Mouse (Mus musculus) megakaryocyte progenitor cell, adult 5-6 weeks (primary cell): ENCODE results near the gene Man2a1. TPM values are rescaled to one million over a fixed set of nuclear protein-coding genes. Genes with fewer than 3 reads are reported as not detected.
A peak's percentile ranks its signal among the peaks of the same experiment; 100 is the strongest.

Source experiments
- ATAC-seq: replicated peaks from 2 replicates; pipeline ENCODE4 v1.8.0; 2016; ENCODE audit warnings: mild to moderate bottlenecking, moderate TSS enrichment, inconsistent platforms; ENCODE audit not compliant: poor library complexity
- total RNA-seq, 2 experiments: library from RNA; stranded (forward) in 1 of 2; stranded (reverse) in 1 of 2; fragments of 157-497, 149-512 nt in 1 of 2; fragments of 200-1000 nt in 1 of 2; gene quantifications; 2 replicates each; pipeline versions ENCODE4 v1.2.3 to v1.2.4; 2015 to 2017

The Man2a1 gene
- total RNA-seq (2015) (31.5 and 34.7 TPM in 2 replicates), total RNA-seq (2017) (32.9 and 35.3 TPM in 2 replicates)

DNA sequence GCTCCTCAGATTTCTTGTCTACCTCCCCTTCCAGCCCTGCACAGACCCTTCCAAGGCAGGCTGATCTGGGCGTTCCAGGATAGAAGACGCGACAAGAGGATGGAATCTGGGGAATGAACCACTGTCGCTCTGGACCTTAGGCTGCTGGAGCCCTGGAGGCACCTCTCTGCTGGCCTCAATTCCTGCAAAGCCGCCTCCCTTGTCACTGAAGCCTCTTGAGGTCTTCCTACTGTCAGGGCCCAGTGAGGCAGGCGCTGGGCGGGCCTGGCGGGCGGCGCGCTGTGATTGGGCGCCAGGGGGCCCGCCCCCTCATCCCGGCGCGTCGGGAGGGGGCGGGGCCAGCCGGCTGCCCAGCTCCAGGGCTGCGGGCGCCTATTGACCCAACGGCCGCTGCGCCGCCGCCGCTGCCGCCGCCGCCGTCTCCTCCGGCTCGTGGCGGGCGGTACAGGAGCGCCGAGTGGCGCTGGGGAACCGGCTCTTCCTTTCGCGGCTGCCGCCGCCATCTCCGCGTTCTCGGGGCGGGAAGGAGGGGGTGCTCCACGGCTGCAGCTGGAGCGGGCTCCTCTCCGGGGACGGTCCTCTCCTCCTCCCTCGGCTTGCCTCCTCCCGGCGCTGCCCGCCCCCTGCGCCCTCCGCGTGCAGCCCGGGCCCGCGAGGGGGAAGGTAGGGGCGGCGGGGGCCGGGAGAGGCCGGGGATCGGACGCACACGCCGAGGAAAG is at the start of gene Man2a1:
Gene Man2a1, plus strand, starts transcription at position 365 of the 719 bp plus-strand sequence.
- ATAC-seq = peak; percentile 76

DNA sequence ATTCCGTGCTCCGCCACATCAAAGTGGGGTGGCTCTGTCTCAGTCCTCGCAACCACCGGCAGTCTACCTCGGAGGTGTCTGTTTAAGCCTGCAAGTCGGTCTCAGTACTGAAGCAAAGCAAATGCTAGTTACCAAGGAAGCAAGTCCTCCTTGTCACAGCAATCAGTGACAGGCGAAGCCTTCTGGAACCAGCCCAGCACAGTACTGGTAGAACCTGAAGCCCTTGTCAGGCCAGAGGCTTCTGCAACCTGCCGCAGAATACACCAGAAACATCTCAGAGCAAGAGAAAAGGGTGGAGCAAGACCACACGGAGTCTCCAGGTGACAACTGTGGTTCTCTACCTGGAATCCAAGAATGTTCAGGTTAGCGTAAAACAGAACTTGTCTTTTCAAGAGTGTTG is 47.2 kb upstream of the Man2a1 start:
- no peak for ATAC-seq

DNA sequence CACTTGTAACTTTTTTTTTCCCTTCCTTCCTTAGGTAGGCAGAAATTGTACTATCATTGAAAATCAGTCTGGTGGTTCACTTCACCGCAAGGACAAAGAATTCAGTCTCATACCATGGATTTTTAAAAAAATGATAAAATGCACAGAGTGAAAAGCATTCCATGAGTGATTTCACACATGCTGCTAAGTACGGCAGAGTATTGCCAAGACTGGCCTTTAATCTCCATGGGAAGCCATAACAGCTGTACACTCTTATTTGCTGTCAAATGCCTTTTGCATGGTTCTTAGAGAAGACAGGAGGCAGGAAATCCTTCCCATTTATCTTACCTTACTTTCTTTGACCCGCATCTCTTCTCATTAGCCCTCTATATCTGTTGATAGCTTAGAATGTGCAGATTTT is 45.6 kb upstream of the Man2a1 start:
- no peak for ATAC-seq

DNA sequence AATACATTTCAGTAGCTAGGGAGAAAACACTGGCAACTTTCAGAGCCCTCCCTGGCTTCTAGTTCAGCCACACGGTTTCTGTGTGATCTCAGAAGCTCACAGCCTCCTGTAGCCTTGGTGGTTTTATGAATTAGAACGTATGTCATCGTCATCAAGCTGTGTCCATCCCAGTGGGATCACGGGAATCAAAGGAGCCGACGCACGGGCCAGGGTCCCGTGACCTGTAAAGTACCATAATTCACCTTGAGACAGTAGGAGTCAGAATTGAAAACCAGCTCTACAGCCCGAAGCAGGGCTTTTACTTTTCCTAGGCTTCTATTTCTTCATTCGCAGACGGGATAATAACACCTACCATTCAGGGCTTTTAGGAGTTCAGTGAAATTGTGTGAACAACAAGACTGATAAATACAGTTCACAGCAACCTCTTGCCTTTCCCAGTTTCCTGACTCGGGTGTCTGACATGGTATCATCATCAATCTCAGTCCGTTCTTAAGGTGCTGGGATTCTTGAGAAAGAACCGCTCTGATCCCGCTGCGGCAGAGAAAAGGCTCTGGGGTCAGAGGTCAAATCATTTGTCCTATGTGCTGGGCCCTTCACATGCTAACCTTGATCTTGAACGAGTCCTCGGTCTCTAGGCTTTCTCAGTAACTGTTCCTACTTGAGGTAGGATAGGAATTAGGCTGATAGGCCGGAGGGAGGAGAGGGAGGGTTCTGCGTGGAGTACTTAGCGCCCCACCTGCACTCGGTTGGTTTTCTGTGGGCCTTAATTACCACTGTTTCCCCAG is 43.7 kb upstream of the Man2a1 start:
- no peak for ATAC-seq

DNA sequence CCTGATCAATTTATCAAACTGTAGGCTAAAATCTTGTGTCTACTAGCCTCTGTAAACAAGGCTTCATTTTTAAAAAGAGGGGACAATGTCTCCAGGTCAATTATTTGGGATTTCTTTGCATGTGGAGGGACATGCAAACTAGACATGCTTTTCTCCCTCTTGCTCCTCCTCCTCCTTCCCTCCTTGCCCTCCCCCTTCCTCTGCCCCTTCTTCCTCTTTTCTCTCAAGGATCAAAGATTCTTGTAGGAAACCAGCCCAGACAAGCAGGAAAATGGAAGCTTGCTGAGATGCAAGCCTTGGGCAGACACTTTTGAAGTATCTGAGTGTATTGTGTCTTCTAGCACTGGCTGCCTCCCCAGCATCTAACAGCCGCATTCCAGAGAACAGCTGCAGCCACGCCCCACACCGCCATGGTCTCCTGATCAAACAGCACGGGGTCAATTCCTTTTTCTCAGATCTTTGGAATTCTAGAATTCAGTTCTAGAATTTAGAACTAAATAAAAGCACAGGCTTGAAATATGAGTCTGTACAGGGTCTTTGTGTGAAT is 41.5 kb upstream of the Man2a1 start:
- ATAC-seq = peak; percentile 74

DNA sequence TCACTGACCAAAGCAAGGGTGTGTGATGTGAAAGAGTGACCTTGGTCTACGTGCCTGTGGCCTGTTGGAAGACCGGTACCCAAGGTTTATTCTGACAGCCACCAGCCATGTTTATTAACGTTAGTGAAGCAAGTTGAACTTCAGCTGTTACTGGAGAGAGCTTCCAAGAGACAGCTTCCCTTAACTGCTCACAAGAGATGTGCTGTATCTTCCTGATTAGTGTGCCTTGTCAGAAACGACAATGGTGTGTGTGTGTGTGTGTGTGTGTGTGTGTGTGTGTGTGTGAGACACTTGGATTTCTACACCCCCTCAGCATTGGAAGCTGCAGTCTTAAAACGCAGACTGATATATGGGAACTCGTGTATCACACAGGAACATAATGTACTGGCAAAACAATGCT is 34.1 kb upstream of the Man2a1 start:
- ATAC-seq = no peak

DNA sequence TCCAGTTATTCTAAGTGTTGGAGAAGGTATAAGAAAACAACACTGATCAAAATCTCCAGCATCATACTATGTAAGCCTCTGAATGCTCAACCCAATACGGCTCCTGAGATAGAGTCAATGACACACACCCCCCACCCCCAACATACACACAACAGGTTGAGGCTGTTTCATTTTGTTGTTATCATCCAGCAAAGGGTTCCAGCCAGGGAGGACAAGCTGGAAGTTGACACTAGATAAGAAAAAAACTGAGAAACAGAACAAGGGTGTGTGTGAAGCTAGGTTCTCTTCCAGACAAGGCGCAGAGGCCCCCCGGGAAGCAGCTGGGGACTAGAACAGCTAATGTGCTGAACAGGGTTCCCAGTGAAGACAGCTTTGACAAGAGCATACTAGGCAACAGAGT is 33.0 kb upstream of the Man2a1 start:
- ATAC-seq = peak; percentile 74

DNA sequence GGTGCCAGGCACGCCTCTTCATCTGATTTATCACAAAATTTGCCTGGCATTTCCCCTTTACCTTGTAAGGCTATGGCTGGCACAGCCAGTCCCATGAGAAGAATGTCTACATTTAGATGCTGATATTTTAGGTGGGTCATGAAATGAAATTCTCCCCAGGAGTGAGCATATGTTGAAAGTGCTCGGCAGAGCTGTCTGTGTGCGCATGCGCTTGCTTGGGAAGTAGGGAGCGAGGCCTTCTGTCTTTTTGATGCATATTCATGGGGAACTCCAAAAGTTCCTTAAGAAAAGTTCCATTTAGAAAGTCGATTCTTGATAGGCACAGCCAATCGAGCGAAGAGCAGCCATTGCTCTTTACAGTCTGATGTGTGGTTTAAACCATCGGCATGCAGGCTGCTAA is 26.6 kb upstream of the Man2a1 start:
- ATAC-seq = no peak

DNA sequence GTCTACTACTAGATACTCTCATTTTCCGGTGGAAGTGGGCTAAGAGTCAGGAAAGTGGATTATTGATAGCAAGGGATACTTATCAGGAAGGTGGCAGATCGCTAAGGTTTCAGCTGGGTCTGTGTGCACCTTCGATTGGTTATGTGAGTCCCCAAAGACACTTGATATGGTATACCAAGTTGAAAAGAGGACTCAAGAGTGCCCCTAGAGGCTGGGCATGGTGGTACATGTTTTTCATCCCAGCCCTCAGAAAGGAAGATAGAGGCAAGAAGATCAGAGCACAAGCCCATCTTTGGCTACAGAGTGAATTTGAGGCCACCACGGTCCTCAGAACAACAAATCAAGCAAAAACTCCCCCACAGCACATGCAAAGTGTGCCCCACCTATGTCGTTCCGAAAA is 25.3 kb upstream of the Man2a1 start:
- ATAC-seq = peak; percentile 80

DNA sequence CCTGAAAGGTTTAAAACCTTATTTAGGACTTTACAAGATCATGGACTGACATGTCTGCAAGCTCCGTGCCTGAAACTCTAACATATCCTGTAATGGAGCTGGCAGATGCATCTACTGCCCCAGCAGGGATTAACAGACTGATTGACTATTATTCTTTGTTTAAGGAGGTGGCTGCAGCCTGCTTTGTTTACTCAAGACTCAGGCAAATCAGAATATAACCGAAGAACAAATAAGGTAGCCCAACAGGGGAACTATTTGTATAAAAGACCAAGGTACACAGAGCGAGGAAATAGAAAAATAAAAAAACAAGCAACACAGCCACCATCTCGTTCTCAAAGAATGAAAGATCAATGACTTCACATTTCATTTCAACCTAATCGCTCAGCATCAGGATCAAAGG is 23.1 kb upstream of the Man2a1 start:
- ATAC-seq = no peak

DNA sequence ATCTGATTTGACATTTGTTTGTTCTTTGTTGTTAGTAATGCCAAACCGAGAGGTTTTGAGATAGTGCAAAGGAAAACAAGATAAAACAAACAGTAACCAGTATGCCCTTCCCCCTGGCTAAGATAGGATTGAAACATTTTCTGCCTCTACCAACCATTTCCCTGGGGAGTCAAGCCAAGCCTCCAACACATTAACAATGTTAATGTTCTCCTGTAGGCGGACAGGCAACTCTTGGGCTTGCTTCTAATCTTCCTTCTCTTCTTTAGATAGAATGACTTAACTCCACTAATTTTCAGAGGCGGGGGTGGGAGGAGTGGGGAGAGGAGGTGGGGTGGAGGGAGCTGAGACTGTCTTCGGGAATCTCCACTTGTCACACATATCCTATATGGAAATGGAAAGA is 22.2 kb upstream of the Man2a1 start:
- no peak for ATAC-seq

DNA sequence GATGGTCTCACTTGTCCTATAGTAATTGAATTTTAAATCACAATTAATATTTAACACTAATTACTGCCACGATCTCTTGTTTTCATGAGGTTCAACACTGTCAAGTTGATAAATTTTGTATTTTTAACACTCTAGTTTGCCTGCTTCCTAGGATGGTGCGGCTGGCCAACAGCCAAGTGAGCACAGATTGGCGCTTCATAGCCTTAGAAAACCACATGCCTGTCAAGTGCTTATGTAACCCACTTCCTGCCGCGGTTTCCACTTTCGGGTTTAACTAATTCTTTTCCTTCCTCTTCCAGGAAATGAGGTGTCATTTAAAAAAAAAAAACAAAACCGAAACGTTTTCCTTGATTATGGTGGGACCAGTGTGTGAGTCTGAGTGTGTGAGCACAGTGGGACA is 20.8 kb upstream of the Man2a1 start:
- peak; percentile 70 for ATAC-seq

DNA sequence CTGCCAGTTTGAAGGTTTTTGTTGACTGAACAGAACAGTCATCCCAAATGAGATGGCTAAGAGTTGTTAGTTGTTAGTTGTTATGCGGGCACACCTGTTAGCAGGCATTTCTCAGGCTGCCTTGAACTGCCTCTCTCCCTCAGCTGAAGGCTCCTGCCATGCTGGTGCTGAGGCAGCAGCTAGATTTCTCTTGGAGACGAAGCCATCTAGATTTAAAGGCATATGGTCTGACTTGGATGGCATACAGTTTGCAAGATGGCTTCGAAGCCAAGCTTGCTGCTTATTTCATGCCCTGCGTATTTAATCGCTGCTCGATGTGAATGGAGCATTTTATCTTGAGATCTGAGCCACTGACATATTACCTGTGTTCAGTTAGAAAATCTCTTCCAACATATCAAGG is 19.4 kb upstream of the Man2a1 start:
- ATAC-seq = no peak

DNA sequence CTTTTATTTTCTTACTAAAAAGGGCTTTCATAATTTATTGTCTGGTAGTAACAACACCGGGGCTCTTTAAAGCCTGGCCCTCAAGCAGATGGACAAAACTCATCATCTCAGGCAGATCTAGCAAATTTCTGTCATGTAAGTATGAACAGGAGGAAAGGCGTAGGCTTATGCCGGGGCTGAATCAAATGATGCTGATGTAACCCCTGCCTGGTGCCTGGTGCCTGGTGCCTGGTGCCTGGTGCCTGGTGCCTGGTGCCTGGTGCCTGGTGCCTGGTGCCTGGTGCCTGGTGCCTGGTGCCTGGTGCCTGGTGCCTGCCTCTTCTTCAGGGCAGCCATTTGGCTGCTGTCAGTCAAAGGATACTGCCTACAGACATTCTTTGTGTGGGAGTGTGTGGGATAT is 18.6 kb upstream of the Man2a1 start:
- ATAC-seq = no peak

DNA sequence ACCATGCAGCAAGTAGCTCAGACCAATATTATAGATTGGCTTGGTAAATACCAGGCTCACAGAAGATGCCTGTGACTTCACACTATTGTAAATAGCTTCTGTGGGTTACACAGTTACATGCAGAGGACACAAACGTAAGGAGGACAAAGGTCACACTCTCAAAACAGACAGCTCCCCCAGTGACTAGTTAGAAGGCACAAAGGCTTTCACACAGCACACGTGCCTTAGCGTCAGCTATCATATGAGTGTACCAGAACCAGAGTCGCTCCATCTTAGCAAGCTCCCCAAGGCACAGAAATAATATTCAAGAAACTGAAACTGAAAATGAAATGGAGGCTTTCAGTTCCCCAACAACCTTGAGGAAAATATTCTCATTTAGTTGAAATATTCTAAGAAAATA is 10.1 kb upstream of the Man2a1 start:
- 0 out of 2 replicates have a peak, but pooled peaks have one; percentile 26 for ATAC-seq

DNA sequence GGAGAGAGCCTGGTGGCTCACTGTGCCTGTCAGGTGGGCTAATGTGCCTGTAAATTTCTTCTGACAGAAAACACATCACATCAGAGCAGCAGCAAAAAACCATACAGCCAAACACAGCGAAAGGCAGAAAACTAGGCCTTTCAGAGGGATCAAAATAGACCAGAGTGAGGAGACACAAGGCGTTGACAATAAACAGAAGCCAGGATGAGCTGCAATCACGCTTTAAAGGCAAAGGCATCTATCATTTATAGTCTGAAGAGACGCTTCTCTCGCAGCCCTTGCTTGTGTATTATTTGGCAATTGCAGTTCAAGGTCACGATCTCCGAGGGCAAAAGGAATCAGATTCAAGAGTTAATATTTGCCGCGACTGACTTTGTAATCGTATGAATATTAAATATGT is 9.2 kb upstream of the Man2a1 start:
- ATAC-seq = no peak

DNA sequence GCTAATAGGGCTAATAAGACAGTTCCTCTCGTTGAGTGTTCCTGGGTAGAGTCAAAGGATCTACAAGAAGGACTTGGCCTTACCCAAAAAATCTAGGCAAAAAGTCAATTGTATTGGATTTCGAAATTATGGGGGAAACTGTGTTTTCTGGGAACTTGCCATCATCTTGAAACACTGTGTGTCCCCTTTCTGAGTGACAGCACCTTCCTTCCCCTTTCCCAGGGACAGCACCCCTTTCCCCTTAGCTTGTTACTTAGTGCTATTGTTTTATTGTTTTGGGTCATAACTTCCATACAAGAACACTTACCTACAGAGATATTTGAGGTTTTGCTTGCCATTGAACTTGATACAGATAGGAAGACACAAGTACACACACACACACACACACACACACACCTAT is 8.2 kb upstream of the Man2a1 start:
- peak; percentile 93 for ATAC-seq

DNA sequence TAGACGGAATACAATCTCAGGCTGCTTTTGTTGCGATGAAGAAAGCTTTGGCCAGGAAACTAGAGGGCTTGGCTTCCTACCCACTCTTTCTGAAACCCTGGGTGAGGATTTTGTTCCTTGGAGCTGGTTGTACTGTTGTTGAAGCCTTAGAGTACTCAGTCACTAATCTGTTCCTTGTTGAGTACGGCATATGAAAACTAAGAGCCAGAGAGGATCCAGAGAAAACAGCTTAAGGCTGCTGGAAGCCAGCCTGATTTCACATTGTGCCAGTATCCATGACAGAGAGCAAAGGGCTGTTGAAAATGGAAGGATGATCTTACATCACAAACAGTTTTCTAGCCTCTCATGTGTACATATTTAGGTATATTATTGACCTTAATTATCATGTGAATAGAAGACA is 7.7 kb upstream of the Man2a1 start:
- no peak for ATAC-seq

DNA sequence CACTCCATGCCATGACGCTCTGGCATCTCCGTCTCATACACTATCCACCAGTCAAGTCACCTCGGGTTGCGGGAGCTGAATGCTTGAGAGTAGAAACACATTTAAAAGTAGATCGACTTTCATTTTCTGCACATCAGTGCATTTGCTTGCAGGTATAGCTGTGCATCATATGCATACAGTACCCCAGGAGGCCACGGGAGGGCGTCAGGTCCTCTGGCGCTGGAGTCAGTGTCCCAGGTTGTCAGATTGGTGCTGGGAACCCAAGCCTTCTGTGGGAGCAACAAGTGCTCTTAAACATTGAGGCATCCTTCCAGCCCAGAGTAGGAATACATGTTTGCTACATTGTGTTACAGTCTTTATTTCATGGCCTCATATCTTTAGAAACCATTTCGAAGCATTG is 2.8 kb upstream of the Man2a1 start:
- ATAC-seq = no peak

DNA sequence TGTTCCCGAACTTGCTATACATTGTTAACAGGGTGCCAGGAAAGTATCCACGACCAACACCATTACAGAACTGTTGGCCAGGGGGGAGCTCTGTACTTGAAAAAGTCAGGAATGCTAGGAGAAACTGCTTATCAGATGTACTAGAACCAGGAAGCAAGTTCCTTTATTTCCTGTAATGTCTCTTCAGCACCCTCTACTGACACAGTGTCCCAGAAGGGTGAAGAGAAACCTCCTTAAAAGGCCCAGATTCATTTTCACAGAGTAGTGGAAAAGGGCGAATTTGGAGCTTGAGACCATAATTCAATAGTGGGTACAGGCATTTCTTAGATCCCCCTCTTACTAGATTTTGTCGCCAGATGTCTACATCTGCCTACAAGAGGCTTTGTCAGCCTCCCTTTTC is 620 bp upstream of the Man2a1 start:
- 0 out of 2 replicates have a peak, but pooled peaks have one; percentile 13 for ATAC-seq

DNA sequence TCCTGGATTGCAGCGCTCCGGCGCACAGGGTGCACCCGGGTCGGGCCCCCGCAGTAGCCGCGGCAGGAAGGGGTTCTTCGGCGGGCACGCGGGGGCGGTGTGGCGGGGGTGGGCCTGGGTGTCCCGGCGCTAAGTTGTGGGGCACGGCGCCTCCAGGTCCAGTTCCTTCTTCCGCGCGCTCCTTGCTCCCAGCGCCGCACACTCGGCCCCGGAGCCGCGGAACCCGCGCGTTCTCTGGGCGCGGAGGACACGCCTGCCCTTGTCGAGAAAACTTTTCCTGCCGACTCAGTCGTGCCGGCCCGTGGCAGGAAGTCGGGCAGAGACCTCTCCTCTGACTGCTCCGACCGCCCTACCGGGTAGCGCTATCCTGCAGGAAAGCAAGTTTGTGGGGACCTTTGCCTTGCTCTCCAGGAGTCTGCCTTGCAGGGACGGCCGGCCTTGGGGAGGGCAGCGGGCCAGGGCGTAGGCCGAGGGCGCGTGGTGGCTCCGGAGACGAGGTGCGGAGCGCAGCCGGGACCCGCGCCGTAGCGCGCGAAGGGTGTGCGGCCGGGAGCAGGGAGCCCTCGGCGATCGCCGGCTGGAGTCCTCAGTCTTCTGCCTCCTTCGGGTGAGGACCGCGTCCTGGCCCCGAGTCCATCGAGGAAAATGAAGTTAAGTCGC is 685 bp downstream of the Man2a1 start:
- ATAC-seq = peak; percentile 15
